Mouse (Mus musculus) cerebellum, adult 2 months (tissue): Measurements from ENCODE around the gene Mroh2a. TPM values are rescaled to one million over a fixed set of nuclear protein-coding genes. Genes with fewer than 3 reads are reported as not detected.

Source experiments
- DNase-seq, 2 experiments: peaks; one replicate each; pipeline ENCODE4 v3.0.0; 2021
- H3K27ac ChIP-seq: fragments of 200-500 bp; 2 replicates; pipeline ENCODE4 v1.5.1; 2012; ENCODE audit warnings: low read length, control low read depth, inconsistent platforms; ENCODE audit not compliant: insufficient read depth
- H3K27me3 ChIP-seq: fragments of 200-500 bp; 2 replicates; pipeline ENCODE4 v1.6.1; 2012; ENCODE audit warnings: inconsistent platforms, mild to moderate bottlenecking, low read length, moderate library complexity; ENCODE audit not compliant: control insufficient read depth, insufficient read depth
- H3K4me1 ChIP-seq: fragments of 200-500 bp; 2 replicates; pipeline ENCODE4 v1.6.1; 2011; ENCODE audit warnings: low read length; ENCODE audit not compliant: control insufficient read depth, insufficient read depth
- H3K4me3 ChIP-seq: fragments of 200-500 bp; replicated peaks from 2 replicates; pipeline ENCODE3; 2011; ENCODE audit warnings: mild to moderate bottlenecking, low read depth, low read length, control low read depth; ENCODE audit not compliant: insufficient read depth
- CTCF ChIP-seq: fragments of 200-500 bp; IDR thresholded peaks from 2 replicates; pipeline ENCODE4 v1.5.1; 2011; ENCODE audit warnings: low read depth, mild to moderate bottlenecking, control low read depth, low read length, moderate library complexity, borderline replicate concordance; ENCODE audit not compliant: insufficient read depth
- POLR2A ChIP-seq: fragments of 200-500 bp; IDR thresholded peaks from 2 replicates; pipeline ENCODE4 v1.6.1; 2011; ENCODE audit warnings: low read length, control low read depth, borderline replicate concordance; ENCODE audit not compliant: insufficient read depth
- WGBS: fragments of 180-500 bp; shearing (Covaris S2); methylation state at CpG from one replicate; pipeline ENCODE4 v1.1.7; 2018; 5-methylcytosine and 5-hydroxymethylcytosine counted together
- polyA plus RNA-seq: library from polyadenylated mRNA; depleted of rRNA; stranded (reverse); fragments of >200 nt; gene quantifications from 2 replicates; pipeline ENCODE4 v1.2.3, GENCODE M21; 2012

Mroh2a gene
- polyA plus RNA-seq, 1 experiment, result 0.25 TPM

- TF ChIP-seq POLR2A, result no peak
- no peak for TF ChIP-seq CTCF
- H3K27ac ChIP-seq, result no peak overlapping the region
- 68% methylated on average over 10 of the region's 10 CpGs for WGBS
- no peak overlapping the region for H3K4me3 ChIP-seq
- no peaks in the 10 kb centered on the region for H3K4me1 ChIP-seq
- DNase-seq, result no peak
- H3K27me3 ChIP-seq, result no peaks in the 10 kb centered on the region; the same call in 1 of the 2 replicates
Measured at GRCm38 (mm10) chr1:88215466-88216380, 11.1 kb upstream of the Mroh2a start.

- DNase-seq, result no peak
- WGBS, result 49% methylated on average over 2 of the region's 2 CpGs
- H3K4me1 ChIP-seq, result no peaks in the 10 kb centered on the region
- TF ChIP-seq CTCF (no peak), POLR2A (no peak)
- H3K27ac ChIP-seq, result no peak overlapping the region
- no peak overlapping the region for H3K4me3 ChIP-seq
- H3K27me3 ChIP-seq, result no peaks in the 10 kb centered on the region; the same call in 1 of the 2 replicates
Measured at GRCm38 (mm10) chr1:88216551-88216950, 10.2 kb upstream of the Mroh2a start.

- Histone ChIP-seq H3K4me3 (no peak overlapping the region), H3K27me3 (no peaks in the 10 kb centered on the region; the same call in 1 of the 2 replicates), H3K4me1 (no peaks in the 10 kb centered on the region), H3K27ac (no peak overlapping the region)
- TF ChIP-seq CTCF (no peak), POLR2A (no peak)
- WGBS, result 54% methylated on average over 2 of the region's 2 CpGs
- no peak for DNase-seq
Measured at GRCm38 (mm10) chr1:88217144-88217543, 9.6 kb upstream of the Mroh2a start.

- no peak overlapping the region for H3K4me3 ChIP-seq
- WGBS, result 34% methylated on average over 3 of the region's 3 CpGs
- no peaks in the 10 kb centered on the region for H3K4me1 ChIP-seq
- no peak overlapping the region for H3K27ac ChIP-seq
- TF ChIP-seq POLR2A (no peak), CTCF (no peak)
- DNase-seq, result no peak
- H3K27me3 ChIP-seq, result no peaks in the 10 kb centered on the region
Measured at GRCm38 (mm10) chr1:88217576-88217975, 9.2 kb upstream of the Mroh2a start.

- Histone ChIP-seq H3K27ac (no peak overlapping the region), H3K4me1 (no peaks in the 10 kb centered on the region), H3K4me3 (no peak overlapping the region), H3K27me3 (no peaks in the 10 kb centered on the region)
- WGBS, result 75% methylated on average over 9 of the region's 9 CpGs
- no peak for DNase-seq
- TF ChIP-seq POLR2A (no peak), CTCF (no peak)
Measured at GRCm38 (mm10) chr1:88218051-88218450, 8.7 kb upstream of the Mroh2a start.

- DNase-seq, result no peak
- TF ChIP-seq CTCF (no peak), POLR2A (no peak)
- H3K27me3 ChIP-seq, result no peaks in the 10 kb centered on the region
- H3K4me3 ChIP-seq, result no peak overlapping the region
- 43% methylated on average over 4 of the region's 4 CpGs for WGBS
- no peak overlapping the region for H3K27ac ChIP-seq
- no peaks in the 10 kb centered on the region for H3K4me1 ChIP-seq
Measured at GRCm38 (mm10) chr1:88218591-88218990, 8.2 kb upstream of the Mroh2a start.

GRCm38 (mm10) chr1:88219054-88219453, 7.7 kb upstream of the Mroh2a start:
- TF ChIP-seq CTCF (no peak), POLR2A (no peak)
- no peak overlapping the region for H3K4me3 ChIP-seq
- H3K27ac ChIP-seq, result no peak overlapping the region
- no peaks in the 10 kb centered on the region for H3K27me3 ChIP-seq
- no peaks in the 10 kb centered on the region for H3K4me1 ChIP-seq
- WGBS, result 26% methylated on average over 1 of the region's 1 CpGs
- no peak for DNase-seq

GRCm38 (mm10) chr1:88220336-88220735, 6.5 kb upstream of the Mroh2a start:
- Histone ChIP-seq H3K4me3 (no peak overlapping the region), H3K27ac (no peak overlapping the region), H3K4me1 (no peaks in the 10 kb centered on the region), H3K27me3 (no peaks in the 10 kb centered on the region)
- no peak for DNase-seq
- TF ChIP-seq POLR2A (no peak), CTCF (no peak)
